Mouse (Mus musculus) stomach, embryonic 14.5 days (tissue): ENCODE data around the gene Kirrel2. TPM values are rescaled to one million over a fixed set of nuclear protein-coding genes. Genes with fewer than 3 reads are reported as not detected.

Experiments used
- ATAC-seq: fragments of 200-750 bp; cut with Nextera tagmentation; 2 replicates; pipeline ENCODE4 v1.8.0; 2017; ENCODE audit warnings: low read depth, moderate TSS enrichment; ENCODE audit not compliant: insufficient number of reproducible peaks, insufficient read depth, low FRiP score
- H3K27ac ChIP-seq: fragments of 300-500 bp; sonication (generic); 2 replicates; pipeline ENCODE4 v1.5.1; 2014; ENCODE audit warnings: mild to moderate bottlenecking, low read length, moderate library complexity, mixed read lengths
- H3K27me3 ChIP-seq: fragments of 300-500 bp; sonication (generic); 2 replicates; pipeline ENCODE4 v1.6.1; 2014; ENCODE audit warnings: low read length, control low read depth, mixed read lengths; ENCODE audit not compliant: control insufficient read depth, insufficient read depth
- H3K36me3 ChIP-seq: fragments of 300-500 bp; sonication (generic); 2 replicates; pipeline ENCODE4 v1.6.1; 2014; ENCODE audit warnings: mild to moderate bottlenecking, control low read depth, low read length, moderate library complexity, mixed read lengths; ENCODE audit not compliant: control insufficient read depth, insufficient read depth
- H3K4me1 ChIP-seq: fragments of 300-500 bp; sonication (generic); 2 replicates; pipeline ENCODE4 v1.6.1; 2014; ENCODE audit warnings: low read length, control low read depth, mixed read lengths; ENCODE audit not compliant: control insufficient read depth, insufficient read depth
- H3K4me2 ChIP-seq: fragments of 300-500 bp; sonication (generic); replicated peaks from 2 replicates; pipeline ENCODE4 v1.6.1; 2014; ENCODE audit warnings: low read depth, low read length, control low read depth
- H3K4me3 ChIP-seq: fragments of 300-500 bp; sonication (generic); 2 replicates; pipeline ENCODE4 v1.5.1; 2014; ENCODE audit warnings: low read depth, low read length, control low read depth
- H3K9ac ChIP-seq: fragments of 300-500 bp; sonication (generic); replicated peaks from 2 replicates; pipeline ENCODE4 v1.6.1; 2014; ENCODE audit warnings: low read depth, mild to moderate bottlenecking, control low read depth, low read length, moderate library complexity, mixed read lengths
- H3K9me3 ChIP-seq: fragments of 300-500 bp; sonication (generic); 2 replicates; pipeline ENCODE4 v1.6.1; 2016; ENCODE audit warnings: low read depth, low read length, control low read depth; ENCODE audit not compliant: control insufficient read depth
- WGBS: fragments of 180-500 bp; shearing (Covaris S2); extraction: QIAGEN DNeasy Blood & Tissue Kit; methylation state at CpG from one replicate; pipeline ENCODE4 v1.1.7; 2014; 5-methylcytosine and 5-hydroxymethylcytosine counted together
- polyA plus RNA-seq: library from polyadenylated mRNA; unstranded; fragments of >200 nt; fragmentation: Nextera tagmentation; extraction: Ambion mirVana; gene quantifications from 2 replicates; pipeline ENCODE4 v1.2.1, GENCODE M21; 2014

Gene Kirrel2
- polyA plus RNA-seq, 1 experiment from 2014 or later, result 0.45 TPM

- H3K27me3 ChIP-seq, result no peaks in the 10 kb centered on the region
- H3K4me2 ChIP-seq, result no peak within 1 kb of the TSS
These were observed 37.7 kb downstream of the Kirrel2 start, which contains the start of gene Hcst for GRCm38 (mm10) chr7:30419561-30420499. Hcst (minus strand) TSS chr7:30419854.

GRCm38 (mm10) chr7:30417856-30418255 lies 39.6 kb downstream of the Kirrel2 start:
- no peak overlapping the region for H3K27ac ChIP-seq
- no peaks in the 10 kb centered on the region for H3K36me3 ChIP-seq

More at GRCm38 (mm10) chr7:30419561-30420499, 37.7 kb downstream of the Kirrel2 start, which contains the start of gene Hcst:
- WGBS, result 70% methylated on average over 10 of the region's 10 CpGs
- Histone ChIP-seq H3K27ac (no peak within 1 kb of the TSS), H3K36me3 (no peaks in the 10 kb centered on the region), H3K4me1 (peaks cover 5% of the 10 kb centered on the region; the same call in 1 of the 2 replicates), H3K9ac (no peak within 1 kb of the TSS), H3K4me3 (no peak within 1 kb of the TSS), H3K9me3 (no peaks in the 10 kb centered on the region)
- no peak for ATAC-seq

GRCm38 (mm10) chr7:30413596-30413995 lies 43.9 kb downstream of the Kirrel2 start, which contains the start of gene Tyrobp:
Tyrobp (plus strand) TSS chr7:30413760.
- no peaks in the 10 kb centered on the region for H3K9me3 ChIP-seq
- no peak within 1 kb of the TSS for H3K27ac ChIP-seq
- no peak for ATAC-seq
- H3K4me3 ChIP-seq, result no peak within 1 kb of the TSS
- H3K36me3 ChIP-seq, result no peaks in the 10 kb centered on the region
- H3K4me2 ChIP-seq, result no peak within 1 kb of the TSS
- 62% methylated on average over 5 of the region's 5 CpGs for WGBS
- H3K9ac ChIP-seq, result no peak within 1 kb of the TSS
- no peaks in the 10 kb centered on the region for H3K4me1 ChIP-seq
- H3K27me3 ChIP-seq, result no peaks in the 10 kb centered on the region

More at GRCm38 (mm10) chr7:30417856-30418255, 39.6 kb downstream of the Kirrel2 start:
- ATAC-seq, result no peak
- no peak overlapping the region for H3K9ac ChIP-seq
- no peak overlapping the region for H3K4me3 ChIP-seq
- peaks cover 2% of the 10 kb centered on the region; the same call in 1 of the 2 replicates for H3K4me1 ChIP-seq
- 71% methylated on average over 9 of the region's 9 CpGs for WGBS
- H3K9me3 ChIP-seq, result no peaks in the 10 kb centered on the region
- no peak overlapping the region for H3K4me2 ChIP-seq
- no peaks in the 10 kb centered on the region for H3K27me3 ChIP-seq

- Histone ChIP-seq H3K9ac (no peak overlapping the region), H3K36me3 (no peaks in the 10 kb centered on the region), H3K27me3 (no peaks in the 10 kb centered on the region), H3K4me2 (no peak overlapping the region), H3K27ac (no peak overlapping the region), H3K4me1 (no peaks in the 10 kb centered on the region), H3K4me3 (no peak overlapping the region), H3K9me3 (no peaks in the 10 kb centered on the region)
- ATAC-seq, result no peak
- 50% methylated on average over 4 of the region's 4 CpGs for WGBS
These were observed 44.7 kb downstream of the Kirrel2 start for GRCm38 (mm10) chr7:30412735-30413147.

GRCm38 (mm10) chr7:30411023-30411422 lies 46.5 kb downstream of the Kirrel2 start:
- WGBS, result 63% methylated on average over 3 of the region's 3 CpGs
- Histone ChIP-seq H3K9ac (no peak overlapping the region), H3K36me3 (no peaks in the 10 kb centered on the region), H3K4me3 (no peak overlapping the region), H3K4me1 (no peaks in the 10 kb centered on the region), H3K27me3 (no peaks in the 10 kb centered on the region), H3K9me3 (no peaks in the 10 kb centered on the region), H3K4me2 (no peak overlapping the region), H3K27ac (no peak overlapping the region)
- ATAC-seq, result no peak

- Histone ChIP-seq H3K4me2 (no peak overlapping the region), H3K27ac (no peak overlapping the region), H3K9me3 (no peaks in the 10 kb centered on the region), H3K27me3 (no peaks in the 10 kb centered on the region), H3K9ac (no peak overlapping the region), H3K36me3 (no peaks in the 10 kb centered on the region), H3K4me1 (no peaks in the 10 kb centered on the region), H3K4me3 (no peak overlapping the region)
- 38% methylated on average over 2 of the region's 2 CpGs for WGBS
- ATAC-seq, result no peak
These were observed 47.7 kb downstream of the Kirrel2 start for GRCm38 (mm10) chr7:30409789-30410188.

- Histone ChIP-seq H3K9me3 (no peaks in the 10 kb centered on the region), H3K27ac (no peak overlapping the region), H3K4me3 (no peak overlapping the region), H3K9ac (no peak overlapping the region), H3K27me3 (no peaks in the 10 kb centered on the region), H3K36me3 (no peaks in the 10 kb centered on the region), H3K4me1 (no peaks in the 10 kb centered on the region), H3K4me2 (no peak overlapping the region)
- WGBS, result 86% methylated on average over 3 of the region's 3 CpGs
- ATAC-seq, result no peak
These were observed 48.9 kb downstream of the Kirrel2 start for GRCm38 (mm10) chr7:30408639-30409038.

GRCm38 (mm10) chr7:30402343-30402742 lies 55.1 kb downstream of the Kirrel2 start:
- H3K9me3 ChIP-seq, result no peaks in the 10 kb centered on the region
- H3K36me3 ChIP-seq, result no peaks in the 10 kb centered on the region
- H3K27ac ChIP-seq, result no peak overlapping the region
- H3K27me3 ChIP-seq, result no peaks in the 10 kb centered on the region
- no peaks in the 10 kb centered on the region for H3K4me1 ChIP-seq
- no peak overlapping the region for H3K9ac ChIP-seq
- 71% methylated on average over 4 of the region's 4 CpGs for WGBS
- no peak overlapping the region for H3K4me2 ChIP-seq
- H3K4me3 ChIP-seq, result no peak overlapping the region
- ATAC-seq, result no peak
